Mouse (Mus musculus): ENCODE measurements around the gene Kif5a.

DNA sequence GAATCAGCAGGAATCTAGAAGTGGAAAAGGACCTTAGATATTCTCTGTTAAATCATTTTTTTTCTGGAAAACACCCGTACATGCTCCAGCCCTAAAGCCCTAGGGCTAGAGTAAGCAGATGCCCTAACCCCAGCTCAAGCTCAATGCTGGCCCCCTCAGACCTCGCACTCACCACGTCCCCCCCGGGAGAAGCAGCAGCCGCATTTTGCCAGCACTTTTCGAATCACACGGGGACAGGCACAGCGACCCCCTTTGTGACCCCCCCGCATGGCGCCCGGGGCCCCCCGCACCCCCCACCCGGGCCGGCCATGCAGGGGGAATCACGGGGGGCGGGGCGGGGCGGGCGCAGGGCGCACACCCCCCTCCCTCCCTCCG, 75.1 kb downstream of the Kif5a start:
- TF ChIP-seq ZC3H11A (IDR thresholded peaks at IDR 0.05; ENCODE audit: borderline replicate concordance, low read depth, low read length): no peak
- no peak for TF ChIP-seq CHD2 (IDR thresholded peaks at IDR 0.05; ENCODE audit: low read depth, low read length)
- no peak for TF ChIP-seq ZNF384 (IDR thresholded peaks at IDR 0.05; ENCODE audit: low read depth, low read length)
- TF ChIP-seq MAFK (IDR thresholded peaks at IDR 0.05; ENCODE audit: insufficient read depth, low read depth, low read length): no peak
- TF ChIP-seq HCFC1 (IDR thresholded peaks at IDR 0.05; ENCODE audit: borderline replicate concordance, insufficient read depth, low read length): no peak

Data from ES-E14 (cell line).